Mouse (Mus musculus) heart, embryonic 12.5 days (tissue): ENCODE measurements around the gene Gm3417. TPM values are rescaled to one million over a fixed set of nuclear protein-coding genes. Genes with fewer than 3 reads are reported as not detected.
"Not testable (repeated sequence)": the region's sequence is repeated elsewhere in the genome, so short reads cannot be mapped to it uniquely, and the experiment has no call there.

Source experiments
- ATAC-seq: fragments of 200-750 bp; cut with Nextera tagmentation; 2 replicates; pipeline ENCODE4 v1.8.0; 2017; ENCODE audit warnings: moderate TSS enrichment, moderate library complexity; ENCODE audit not compliant: insufficient number of reproducible peaks, low FRiP score
- H3K27ac ChIP-seq: fragments of 300-500 bp; sonication (generic); 2 replicates; pipeline ENCODE4 v1.5.1; 2016; ENCODE audit warnings: mild to moderate bottlenecking, moderate library complexity; ENCODE audit not compliant: poor library complexity, severe bottlenecking
- H3K27me3 ChIP-seq: fragments of 300-500 bp; sonication (generic); replicated peaks from 2 replicates; pipeline ENCODE4 v1.6.1; 2016; ENCODE audit warnings: mild to moderate bottlenecking, moderate library complexity
- H3K36me3 ChIP-seq: fragments of 300-500 bp; sonication (generic); 2 replicates; pipeline ENCODE4 v1.6.1; 2016; ENCODE audit warnings: mild to moderate bottlenecking, moderate library complexity
- H3K4me1 ChIP-seq: fragments of 300-500 bp; sonication (generic); replicated peaks from 2 replicates; pipeline ENCODE4 v1.6.1; 2016; ENCODE audit warnings: mild to moderate bottlenecking
- H3K4me2 ChIP-seq: fragments of 300-500 bp; sonication (generic); 2 replicates; pipeline ENCODE4 v1.6.1; 2016; ENCODE audit warnings: mild to moderate bottlenecking, moderate library complexity
- H3K4me3 ChIP-seq: fragments of 300-500 bp; sonication (generic); 2 replicates; pipeline ENCODE4 v1.5.1; 2016; ENCODE audit warnings: mild to moderate bottlenecking
- H3K9ac ChIP-seq: fragments of 300-500 bp; sonication (generic); 2 replicates; pipeline ENCODE4 v1.6.1; 2016; ENCODE audit warnings: mild to moderate bottlenecking, moderate library complexity
- H3K9me3 ChIP-seq: fragments of 300-500 bp; sonication (generic); replicated peaks from 2 replicates; pipeline ENCODE4 v1.6.1; 2016; ENCODE audit warnings: mild to moderate bottlenecking, moderate library complexity
- WGBS: fragments of 180-500 bp; shearing (Covaris S2); methylation state at CpG from one replicate; pipeline ENCODE4 v1.1.7; 2016; 5-methylcytosine and 5-hydroxymethylcytosine counted together
- polyA plus RNA-seq: library from polyadenylated mRNA; unstranded; fragments of >200 nt; fragmentation: Nextera tagmentation; extraction: Ambion mirVana; gene quantifications from 2 replicates; pipeline ENCODE4 v1.2.1, GENCODE M21; 2016

Gm3417 gene
- polyA plus RNA-seq, 1 experiment from 2014 or later: not detected

DNA sequence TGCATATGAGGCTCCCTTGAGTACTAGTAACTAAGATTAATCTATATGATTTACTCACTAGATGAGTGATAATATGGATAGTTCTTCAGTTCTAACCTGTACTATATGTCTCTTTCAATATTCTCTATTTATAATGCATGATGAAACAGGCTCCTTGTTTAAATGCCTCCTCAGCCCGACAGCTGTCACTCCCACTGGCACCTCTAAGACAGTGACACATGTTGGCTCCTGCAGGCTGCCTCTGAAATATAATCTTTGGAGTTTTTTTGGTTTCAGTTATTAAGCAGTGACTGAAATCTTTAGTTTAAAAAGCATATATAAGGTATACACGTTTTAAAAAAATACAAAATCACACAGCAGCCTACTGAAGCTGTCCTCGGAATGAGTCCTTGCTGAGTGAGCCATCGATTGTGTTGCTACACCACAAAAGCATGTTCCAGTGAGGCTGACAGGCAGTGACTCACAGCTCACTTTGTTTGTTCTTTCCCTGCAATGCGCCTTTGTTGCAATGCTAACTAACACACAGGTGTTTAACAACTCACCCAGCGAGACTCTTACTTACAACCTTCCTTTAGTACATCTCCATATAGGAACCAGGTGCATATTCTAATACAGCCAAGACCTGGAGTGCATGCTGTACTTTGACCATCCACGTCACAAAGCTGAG lies 29.3 kb downstream of the Gm3417 start:
- Histone ChIP-seq H3K36me3 (peaks cover 62% of the 10 kb centered on the region), H3K4me2 (no peak overlapping the region), H3K27ac (no peak overlapping the region), H3K9ac (no peak overlapping the region), H3K4me1 (peaks cover 7% of the 10 kb centered on the region), H3K27me3 (no peaks in the 10 kb centered on the region), H3K4me3 (no peak overlapping the region), H3K9me3 (no peaks in the 10 kb centered on the region)
- 86% methylated on average over 7 of the region's 7 CpGs for WGBS
- no peak for ATAC-seq

DNA sequence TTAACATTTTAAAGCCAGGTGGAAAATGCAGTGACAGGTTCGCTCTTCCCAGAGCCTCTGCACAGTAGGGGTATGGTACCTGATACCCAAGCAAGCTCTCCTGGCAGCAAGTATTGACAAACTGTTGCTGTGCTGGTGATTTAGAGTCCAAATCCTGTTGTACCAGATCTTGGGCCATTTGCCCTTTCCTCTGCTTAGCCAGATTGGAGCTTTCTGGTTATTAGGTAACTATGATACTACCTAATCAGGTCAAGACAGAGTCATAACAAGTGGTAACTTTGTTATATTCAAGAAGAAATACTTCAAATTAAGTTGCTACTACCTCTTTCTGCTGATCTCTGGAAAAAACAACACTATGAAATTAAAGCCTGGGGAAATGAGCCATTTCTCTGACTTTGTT lies 34.0 kb downstream of the Gm3417 start:
- no peak overlapping the region for H3K27ac ChIP-seq
- H3K36me3 ChIP-seq: peaks cover 23% of the 10 kb centered on the region
- H3K4me3 ChIP-seq: 0 out of 2 replicates have a peak overlapping the region, but pooled peaks have one; percentile 18
- H3K27me3 ChIP-seq: no peaks in the 10 kb centered on the region
- 89% methylated on average over 1 of the region's 1 CpGs for WGBS
- no peak overlapping the region for H3K9ac ChIP-seq
- H3K4me1 ChIP-seq: peaks cover 16% of the 10 kb centered on the region
- H3K4me2 ChIP-seq: peak overlapping the region; percentile 41
- H3K9me3 ChIP-seq: no peaks in the 10 kb centered on the region
- no peak for ATAC-seq

DNA sequence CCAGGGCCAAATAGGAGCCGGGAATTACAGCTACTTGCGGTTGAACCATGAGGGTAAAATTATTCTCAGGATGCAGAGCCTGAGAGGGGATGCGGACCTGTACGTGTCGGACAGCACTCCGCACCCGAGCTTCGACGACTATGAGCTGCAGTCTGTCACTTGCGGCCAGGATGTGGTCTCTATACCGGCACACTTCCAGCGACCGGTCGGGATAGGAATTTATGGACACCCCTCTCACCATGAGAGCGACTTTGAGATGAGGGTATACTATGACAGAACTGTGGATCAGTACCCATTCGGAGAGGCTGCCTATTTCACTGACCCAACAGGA lies 34.9 kb downstream of the Gm3417 start:
- Histone ChIP-seq H3K4me1 (peaks cover 16% of the 10 kb centered on the region), H3K9ac (peak overlapping the region; percentile 92), H3K4me2 (peak overlapping the region; percentile 96), H3K27me3 (no peaks in the 10 kb centered on the region), H3K9me3 (no peaks in the 10 kb centered on the region), H3K27ac (peak overlapping the region; percentile 69; the same call in 1 of the 2 replicates), H3K4me3 (peak overlapping the region; percentile 95), H3K36me3 (peaks cover 18% of the 10 kb centered on the region)
- WGBS: 16% methylated on average over 16 of the region's 16 CpGs
- ATAC-seq: no peak

DNA sequence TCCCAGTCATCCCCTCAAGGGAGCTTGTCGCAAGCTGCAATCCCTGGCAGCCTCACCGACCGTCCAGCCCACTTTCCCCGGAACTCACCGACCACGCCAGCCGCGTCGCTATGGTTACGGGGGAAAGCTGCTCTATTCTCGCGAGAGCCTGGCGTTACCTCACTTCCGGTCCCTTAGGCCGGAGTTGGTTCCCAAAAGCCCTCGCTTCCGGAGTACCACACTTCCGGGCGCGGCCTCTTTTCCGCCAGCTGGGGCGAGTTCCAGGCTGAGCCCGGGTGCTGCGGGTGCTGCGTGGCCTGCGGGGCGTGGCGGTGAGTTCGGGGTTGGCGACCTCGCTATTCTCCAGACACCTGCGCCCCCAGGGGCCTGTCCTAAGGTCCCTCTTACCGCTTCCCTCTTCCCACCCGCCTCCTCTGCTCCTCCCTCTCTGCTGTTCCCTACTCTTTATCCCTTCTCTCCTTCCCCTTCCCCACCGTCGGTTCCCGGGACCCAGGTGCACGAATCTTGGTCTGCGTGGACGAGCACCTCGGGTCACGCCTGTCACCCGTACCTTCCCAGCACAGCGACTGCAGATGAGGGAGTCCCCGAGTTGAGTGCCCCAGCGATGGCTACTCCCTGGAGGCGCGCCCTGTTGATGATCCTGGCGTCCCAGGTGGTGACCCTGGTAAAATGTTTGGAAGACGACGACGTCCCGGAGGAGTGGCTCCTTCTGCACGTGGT lies 35.4 kb downstream of the Gm3417 start, which contains the start of the genes Wdr27 and 1600012H06Rik:
Gene Wdr27 (minus strand): TSS at position 150 of the 720 bp plus-strand sequence.
Gene 1600012H06Rik (plus strand): TSS at position 176 of the 720 bp plus-strand sequence.
- ATAC-seq: peak; percentile 98
- peak within 1 kb of the TSS; percentile 95 for H3K4me3 ChIP-seq
- H3K27me3 ChIP-seq: no peaks in the 10 kb centered on the region
- peak within 1 kb of the TSS; percentile 96 for H3K4me2 ChIP-seq
- WGBS: under 1% methylated on average over 54 of the region's 54 CpGs
- peaks cover 16% of the 10 kb centered on the region for H3K4me1 ChIP-seq
- H3K9ac ChIP-seq: peak within 1 kb of the TSS; percentile 92
- peak within 1 kb of the TSS; percentile 72 for H3K27ac ChIP-seq
- H3K36me3 ChIP-seq: peaks cover 12% of the 10 kb centered on the region
- no peaks in the 10 kb centered on the region for H3K9me3 ChIP-seq

DNA sequence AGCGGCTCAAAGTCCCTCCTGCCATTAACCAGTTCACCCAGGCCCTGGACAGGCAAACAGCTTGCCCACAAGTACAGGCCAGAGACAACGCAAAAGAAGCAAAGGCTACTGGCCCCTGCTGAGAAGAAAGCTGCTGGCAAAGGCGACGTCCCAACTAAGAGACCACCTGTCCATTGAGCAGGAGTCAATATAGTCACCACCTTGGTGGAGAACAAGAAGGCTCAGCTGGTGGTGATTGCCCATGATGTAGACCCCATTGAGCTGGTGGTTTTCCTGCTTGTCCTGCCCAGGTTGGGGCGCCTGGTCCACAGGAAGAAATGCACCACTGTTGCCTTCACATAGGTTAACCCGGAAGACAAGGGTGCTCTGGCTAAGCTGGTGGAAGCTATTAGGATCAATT lies 36.4 kb downstream of the Gm3417 start:
- WGBS: 68% methylated on average over 6 of the region's 6 CpGs
- peak overlapping the region; percentile 92 for H3K9ac ChIP-seq
- H3K9me3 ChIP-seq, ATAC-seq, H3K27ac ChIP-seq, H3K27me3 ChIP-seq: not testable (repeated sequence)
- peaks cover 16% of the 10 kb centered on the region for H3K4me1 ChIP-seq
- H3K4me3 ChIP-seq: peak overlapping the region; percentile 95
- H3K4me2 ChIP-seq: peak overlapping the region; percentile 96
- H3K36me3 ChIP-seq: peaks cover 10% of the 10 kb centered on the region

DNA sequence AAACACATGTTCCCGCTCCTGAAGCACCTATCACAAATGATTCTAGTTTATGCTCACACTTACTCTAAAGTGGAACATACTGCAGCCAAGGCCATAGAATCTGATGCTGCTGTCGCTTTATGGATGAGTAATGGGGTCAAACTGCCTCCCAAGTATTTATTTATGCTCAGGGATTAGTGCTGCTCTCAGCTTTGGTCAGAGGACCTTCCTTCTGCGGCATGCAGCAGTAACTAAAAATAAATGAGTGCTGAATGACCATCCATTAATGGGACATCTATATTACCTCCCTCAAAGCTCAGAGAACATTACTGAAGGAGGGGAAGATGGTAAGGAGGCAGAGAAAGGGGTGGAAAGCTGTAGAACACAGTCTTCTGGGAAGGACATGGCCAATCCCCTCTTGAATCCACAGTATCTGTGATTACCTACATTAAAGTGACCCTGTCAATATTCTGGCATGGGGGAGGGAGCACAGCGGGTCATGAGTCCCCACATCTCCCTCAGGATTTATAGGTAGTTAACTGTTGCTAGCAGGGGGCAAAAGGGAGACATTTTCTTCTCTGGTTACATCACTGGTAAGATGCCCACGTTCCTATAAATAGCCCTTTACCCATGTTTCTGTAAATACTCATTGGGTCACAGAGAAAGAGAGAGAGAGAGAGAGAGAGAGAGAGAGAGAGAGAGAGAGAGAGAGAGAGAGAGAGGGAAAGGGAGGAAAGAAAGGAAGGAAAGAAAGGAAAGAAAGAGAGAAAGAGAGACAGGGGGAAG lies 42.6 kb downstream of the Gm3417 start:
- Histone ChIP-seq H3K4me2 (no peak overlapping the region), H3K9ac (no peak overlapping the region), H3K9me3 (no peaks in the 10 kb centered on the region), H3K4me1 (no peaks in the 10 kb centered on the region), H3K27ac (no peak overlapping the region), H3K27me3 (no peaks in the 10 kb centered on the region), H3K36me3 (no peaks in the 10 kb centered on the region), H3K4me3 (no peak overlapping the region)
- no peak for ATAC-seq
- 60% methylated on average over 5 of the region's 5 CpGs for WGBS

DNA sequence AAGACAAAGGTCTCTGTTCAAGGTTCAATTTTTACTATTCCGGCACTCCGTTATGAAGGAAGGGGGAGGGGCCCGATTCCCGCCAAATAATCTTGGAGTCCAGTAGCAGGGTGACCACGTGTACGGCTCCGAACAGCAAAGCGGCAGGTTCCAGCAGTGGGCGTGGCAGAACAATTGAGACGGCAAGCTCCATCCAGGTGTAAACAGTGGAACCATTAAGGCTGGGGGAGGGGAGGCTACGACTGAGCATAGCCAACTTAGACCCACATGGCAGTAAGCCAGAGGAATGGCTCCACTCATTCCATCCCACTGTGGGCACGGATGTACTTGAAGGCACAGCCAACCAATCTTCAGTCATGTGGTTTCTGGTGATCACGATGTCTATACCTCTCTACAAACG lies 43.3 kb downstream of the Gm3417 start:
- not testable (repeated sequence) for H3K9ac ChIP-seq, H3K4me2 ChIP-seq, H3K4me1 ChIP-seq, H3K27ac ChIP-seq, H3K27me3 ChIP-seq, H3K4me3 ChIP-seq, ATAC-seq, H3K36me3 ChIP-seq, H3K9me3 ChIP-seq
- WGBS: 81% methylated on average over 14 of the region's 14 CpGs

DNA sequence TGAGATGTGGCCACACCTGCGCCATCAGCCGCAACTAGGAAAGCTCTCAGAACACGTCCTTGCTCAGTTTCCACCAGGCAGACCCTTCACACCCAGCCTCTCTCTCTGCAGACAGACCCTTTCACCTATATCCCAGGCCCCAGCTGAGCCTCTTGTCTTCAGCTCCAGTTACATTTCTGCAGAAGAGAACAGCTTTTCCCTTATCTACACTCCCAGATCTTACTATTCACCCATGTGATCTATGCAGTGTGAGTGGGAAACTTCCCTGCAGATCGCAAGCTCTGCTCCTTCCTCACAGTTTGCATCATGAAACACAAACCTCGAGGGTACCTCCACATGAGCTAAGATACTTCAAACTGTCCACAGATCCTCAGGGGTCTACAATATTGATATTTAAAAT lies 47.1 kb downstream of the Gm3417 start:
- no peaks in the 10 kb centered on the region for H3K27me3 ChIP-seq
- H3K4me2 ChIP-seq: no peak overlapping the region
- no peak overlapping the region for H3K4me3 ChIP-seq
- H3K36me3 ChIP-seq: no peaks in the 10 kb centered on the region
- 75% methylated on average over 5 of the region's 5 CpGs for WGBS
- H3K9ac ChIP-seq: no peak overlapping the region
- no peak overlapping the region for H3K27ac ChIP-seq
- no peaks in the 10 kb centered on the region for H3K9me3 ChIP-seq
- H3K4me1 ChIP-seq: no peaks in the 10 kb centered on the region
- ATAC-seq: no peak

DNA sequence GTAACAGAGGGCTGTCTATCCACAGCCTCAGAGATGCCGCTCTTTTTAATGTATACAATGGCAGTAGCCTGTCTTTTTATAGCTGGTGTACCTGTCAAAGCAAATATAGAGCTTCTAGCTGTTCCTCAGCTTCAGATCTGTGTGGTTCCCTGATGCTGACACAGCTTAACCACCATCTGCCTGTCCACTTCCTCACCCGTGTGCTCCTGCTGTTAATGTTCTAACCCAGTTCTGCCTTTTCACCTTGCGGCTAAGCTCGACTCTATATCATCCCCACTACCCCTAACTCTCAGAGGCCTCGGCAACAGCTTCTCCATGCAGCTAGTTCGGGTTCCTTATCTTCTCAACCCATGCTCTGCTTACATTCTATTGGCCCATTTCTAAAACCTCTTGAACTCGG lies 47.9 kb downstream of the Gm3417 start:
- no peak for ATAC-seq

DNA sequence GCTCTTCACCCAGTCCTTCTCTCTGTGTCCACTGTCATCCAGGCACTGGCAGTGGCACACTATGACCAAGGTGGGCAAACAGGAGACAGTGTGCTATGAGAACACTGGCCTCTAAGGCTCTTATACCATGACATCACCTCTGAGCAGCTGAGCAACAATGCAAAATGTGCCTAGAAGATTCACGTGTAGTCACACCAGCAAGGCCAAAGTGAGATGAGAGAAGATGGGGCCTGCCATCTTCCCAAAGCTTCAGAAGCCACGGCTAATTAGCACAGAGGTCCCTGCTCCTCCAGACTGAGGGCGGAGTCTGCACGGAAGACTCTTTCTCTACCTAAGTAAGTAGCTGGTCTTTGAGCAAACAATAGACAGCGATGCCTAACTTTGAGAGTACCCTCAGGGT lies 50.0 kb downstream of the Gm3417 start:
- Histone ChIP-seq H3K9ac (no peak overlapping the region), H3K4me2 (no peak overlapping the region), H3K4me3 (no peak overlapping the region), H3K27me3 (no peaks in the 10 kb centered on the region), H3K36me3 (no peaks in the 10 kb centered on the region), H3K4me1 (no peaks in the 10 kb centered on the region), H3K27ac (no peak overlapping the region), H3K9me3 (no peaks in the 10 kb centered on the region)
- 74% methylated on average over 5 of the region's 5 CpGs for WGBS
- no peak for ATAC-seq

More for the DNA sequence above, 47.9 kb downstream of the Gm3417 start:
- Histone ChIP-seq H3K4me2 (no peak overlapping the region), H3K27ac (no peak overlapping the region), H3K27me3 (no peaks in the 10 kb centered on the region), H3K9ac (no peak overlapping the region), H3K4me1 (no peaks in the 10 kb centered on the region), H3K36me3 (no peaks in the 10 kb centered on the region), H3K4me3 (no peak overlapping the region), H3K9me3 (no peaks in the 10 kb centered on the region)
- WGBS: 67% methylated on average over 7 of the region's 7 CpGs

DNA sequence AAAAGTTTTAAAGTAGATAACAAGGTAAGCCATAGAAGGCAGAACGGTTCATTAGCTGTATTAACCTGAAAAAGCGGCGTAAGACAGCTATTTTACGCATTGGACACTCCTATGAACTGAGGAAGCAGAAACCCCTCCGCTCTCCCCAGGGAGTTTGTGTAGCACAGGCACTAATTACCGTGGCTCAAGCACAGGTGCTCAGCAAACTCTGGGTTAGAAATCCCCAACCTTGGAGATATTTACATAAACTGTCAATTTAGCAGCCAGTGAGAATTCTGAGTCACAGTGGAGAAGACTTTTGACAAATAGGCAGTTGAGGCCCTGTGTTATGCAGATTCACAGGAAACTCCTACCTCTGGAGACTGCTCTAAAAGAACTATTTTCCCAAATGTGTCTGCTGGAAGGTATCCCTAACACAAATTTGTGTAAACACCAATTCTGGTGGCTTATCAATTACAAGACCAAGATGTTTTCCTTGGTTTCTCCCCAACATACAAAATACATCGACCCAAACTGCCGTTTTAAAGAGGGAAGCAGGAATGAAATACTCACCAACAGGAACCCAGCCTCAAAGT lies 50.9 kb downstream of the Gm3417 start:
- Histone ChIP-seq H3K9ac (no peak overlapping the region), H3K27ac (no peak overlapping the region), H3K9me3 (no peaks in the 10 kb centered on the region), H3K4me3 (no peak overlapping the region), H3K4me1 (no peaks in the 10 kb centered on the region), H3K4me2 (no peak overlapping the region), H3K36me3 (no peaks in the 10 kb centered on the region), H3K27me3 (no peaks in the 10 kb centered on the region)
- WGBS: 81% methylated on average over 8 of the region's 8 CpGs
- no peak for ATAC-seq
